Mouse (Mus musculus) gastrocnemius, adult 18-20 months (tissue): ENCODE measurements around the gene Krtap19-2. TPM values are rescaled to one million over a fixed set of nuclear protein-coding genes. Genes with fewer than 3 reads are reported as not detected.

ENCODE experiments used
- DNase-seq: peaks from one replicate; pipeline ENCODE4 v3.0.0; 2021; ENCODE audit warnings: low spot score
- long read RNA-seq, 2 experiments: library from polyadenylated mRNA; stranded (forward); transcript quantifications; one replicate each; pipeline ENCODE4 v2.0.0; 2021
- total RNA-seq, 2 experiments: library from RNA; stranded (reverse); gene quantifications; 2 replicates each; pipeline ENCODE4 v1.2.3; 2021

Krtap19-2 gene
- not detected for total RNA-seq
- long read RNA-seq, experiment 1, result 0 reads
- long read RNA-seq, experiment 2, result 0 reads

- no peak for DNase-seq
Measured at GRCm38 (mm10) chr16:88874169-88874568, at the start of gene Krtap19-2. Krtap19-2 (minus strand) TSS chr16:88874269.

GRCm38 (mm10) chr16:88896357-88896756 is 22.3 kb upstream of the Krtap19-2 start, which contains the start of gene Krtap19-5:
Krtap19-5 (minus strand) TSS chr16:88896457.
- no peak for DNase-seq

- no peak for DNase-seq
Measured at GRCm38 (mm10) chr16:88886870-88887269, 12.8 kb upstream of the Krtap19-2 start.

DNA sequence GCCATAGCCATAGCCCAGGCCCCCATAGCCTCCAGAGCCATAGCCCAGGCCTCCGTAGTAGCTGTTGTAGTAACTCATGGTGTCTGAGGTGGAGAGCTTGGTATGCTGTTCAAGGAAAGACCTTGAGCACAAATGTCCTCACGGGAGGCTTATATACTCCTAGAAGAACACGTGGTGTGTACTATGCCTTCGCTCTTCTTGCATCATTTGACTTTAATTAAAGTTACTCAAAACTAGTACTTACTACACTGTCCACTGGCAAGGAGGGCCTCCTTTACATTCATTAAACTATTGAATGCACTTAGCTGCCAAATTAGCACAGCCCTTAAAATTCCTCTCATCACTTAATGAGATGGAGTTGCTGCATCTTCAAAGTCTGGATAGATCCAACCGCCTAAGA is 10.9 kb upstream of the Krtap19-2 start, which contains the start of gene Krtap19-4:
Gene Krtap19-4 (minus strand): TSS at position 101 of the 400 bp plus-strand sequence.
- no peak for DNase-seq

DNA sequence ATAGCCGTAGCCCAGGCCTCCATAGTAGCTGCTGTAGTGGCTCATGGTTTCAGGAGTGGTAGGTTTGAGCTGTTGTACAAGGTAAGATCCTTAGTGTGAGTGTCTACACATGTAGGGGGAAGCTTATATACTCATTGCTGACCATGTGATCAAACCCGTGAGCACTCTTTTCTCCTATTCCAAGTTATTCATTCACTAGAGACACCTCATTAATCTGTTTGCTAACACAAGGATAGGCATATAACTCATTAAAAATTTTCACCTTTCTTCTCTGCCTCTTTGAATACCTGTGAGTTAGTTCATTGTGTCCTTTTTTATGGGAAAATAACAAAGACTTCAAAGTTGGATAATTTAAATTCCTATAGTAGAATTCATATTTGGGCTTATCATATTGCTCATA is 3.9 kb upstream of the Krtap19-2 start, which contains the start of gene Krtap19-3:
Gene Krtap19-3 (minus strand): TSS at position 101 of the 400 bp plus-strand sequence.
- DNase-seq, result no peak

- no peak for DNase-seq
Measured at GRCm38 (mm10) chr16:88869311-88869710, 4.8 kb downstream of the Krtap19-2 start, which contains the start of gene Krtap19-1. Krtap19-1 (minus strand) TSS chr16:88869411.

DNA sequence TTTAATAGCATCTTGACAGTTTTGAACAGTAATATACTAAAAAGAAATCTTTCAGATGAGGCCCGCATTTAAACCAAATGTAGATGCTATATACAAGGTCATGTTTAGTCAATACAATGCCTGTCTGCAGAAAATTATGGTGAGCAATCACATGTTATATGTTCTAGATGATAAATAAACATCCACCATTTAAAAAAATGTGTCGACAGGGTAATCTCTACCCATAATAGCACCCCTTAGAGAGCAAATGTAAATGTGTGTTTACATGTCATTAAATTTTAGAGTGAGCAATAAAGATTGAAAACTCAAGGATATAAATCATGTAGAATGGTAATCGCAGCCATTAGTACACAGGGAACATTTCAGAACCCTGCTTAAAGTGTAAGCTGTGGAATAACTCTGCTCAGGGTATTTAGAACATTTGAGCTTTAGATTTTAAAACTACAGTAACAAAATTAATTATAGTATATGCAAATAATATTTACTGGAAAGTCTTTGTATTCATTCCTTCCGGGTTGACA is 9.1 kb downstream of the Krtap19-2 start:
- DNase-seq, result no peak

GRCm38 (mm10) chr16:88851450-88851849 is 22.6 kb downstream of the Krtap19-2 start:
- DNase-seq, result peak; percentile 9

DNA sequence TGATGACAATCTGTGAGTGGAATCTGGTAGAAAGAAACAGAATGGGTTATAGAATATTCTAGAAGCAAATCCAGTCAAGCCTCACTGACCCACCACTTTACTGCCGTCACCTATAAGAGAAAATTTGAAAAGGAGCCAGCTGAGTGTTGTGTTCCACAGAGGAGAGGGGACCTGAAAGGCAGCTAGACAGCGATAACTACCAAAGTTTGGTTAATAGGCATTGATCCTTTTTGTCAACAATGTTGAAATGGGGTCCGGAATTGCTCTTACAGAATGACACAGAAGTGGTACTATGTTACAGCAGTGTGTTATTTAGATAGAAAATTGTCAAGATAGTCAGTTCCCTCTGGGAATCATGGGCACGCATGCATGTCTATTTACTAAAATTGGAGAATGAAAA is 25.5 kb downstream of the Krtap19-2 start:
- DNase-seq, result no peak

DNA sequence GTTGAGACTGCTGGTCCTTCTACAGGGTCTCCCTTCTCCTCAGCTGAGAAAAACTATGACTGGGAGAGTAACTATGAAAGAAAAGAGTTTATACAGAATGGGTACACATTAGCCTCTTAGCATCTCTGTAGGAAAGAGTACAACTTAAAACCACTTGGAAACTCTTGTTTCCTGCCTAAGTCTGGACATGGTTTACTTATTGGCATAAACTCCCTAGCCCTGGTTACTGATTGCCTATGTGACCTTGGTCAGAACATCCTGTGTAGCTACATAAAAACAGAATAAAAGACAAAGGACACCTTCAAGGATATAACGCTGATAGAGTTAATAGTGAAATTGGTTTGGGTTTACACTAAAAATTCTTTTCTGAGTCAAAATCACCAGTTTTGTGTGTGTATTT is 26.7 kb downstream of the Krtap19-2 start:
- DNase-seq, result no peak

DNA sequence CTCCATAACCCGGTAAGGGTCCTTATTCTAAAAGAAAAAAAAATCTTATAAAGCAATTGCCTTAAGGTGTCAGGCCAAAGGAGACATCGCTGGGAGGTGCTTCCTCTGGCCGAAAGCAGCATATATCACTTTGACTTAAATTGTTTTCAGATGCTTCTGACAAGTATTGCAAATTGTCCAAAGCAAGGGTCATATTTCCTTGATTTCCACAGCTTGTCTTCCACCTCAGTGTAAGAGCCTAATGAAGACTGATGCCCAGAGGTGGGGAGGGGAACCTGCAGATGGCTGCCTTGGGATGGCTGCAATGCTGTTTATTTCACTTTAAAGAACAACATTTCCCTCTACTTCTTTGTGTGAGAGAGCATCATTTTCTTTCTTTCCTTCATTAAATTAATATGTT is 47.1 kb downstream of the Krtap19-2 start:
- no peak for DNase-seq

- DNase-seq, result no peak
Measured at GRCm38 (mm10) chr16:88826095-88826652, 47.9 kb downstream of the Krtap19-2 start, which contains the start of gene Krtap14. Krtap14 (minus strand) TSS chr16:88826145.

GRCm38 (mm10) chr16:88823736-88824135 is 50.3 kb downstream of the Krtap19-2 start:
- no peak for DNase-seq

Other genes with a start within 250 kb of the Krtap19-2 start
- not detected for gene 2310079G19Rik, start 246.6 kb downstream of the Krtap19-2 start, total RNA-seq
- not detected for gene Krtap26-1, start 226.5 kb downstream of the Krtap19-2 start, total RNA-seq
- not detected for gene Krtap27-1, start 202.6 kb downstream of the Krtap19-2 start, total RNA-seq
- not detected for gene 2310061N02Rik, start 166.3 kb downstream of the Krtap19-2 start, total RNA-seq
- gene Krtap13-1, start 145.4 kb downstream of the Krtap19-2 start, total RNA-seq, result not detected
- gene Krtap13, start 122.6 kb downstream of the Krtap19-2 start, total RNA-seq, result not detected
- not detected for gene 2310034C09Rik, start 115.4 kb downstream of the Krtap19-2 start, total RNA-seq
- not detected for gene 2310057N15Rik, start 100.1 kb downstream of the Krtap19-2 start, total RNA-seq
- gene Gm5965, start 96.4 kb downstream of the Krtap19-2 start, total RNA-seq, result not detected
- gene Gm20741, start 62.0 kb downstream of the Krtap19-2 start, total RNA-seq, result not detected
- under 1 TPM in 1 of 2 experiments, not detected in 1; 0.66 TPM for gene Krtap15, start 54.1 kb downstream of the Krtap19-2 start, total RNA-seq
- not detected for gene Krtap14, start 48.1 kb downstream of the Krtap19-2 start, total RNA-seq
- gene Krtap19-1, start 4.9 kb downstream of the Krtap19-2 start, total RNA-seq, result not detected
- not detected for gene Krtap19-3, start 3.8 kb upstream of the Krtap19-2 start, total RNA-seq
- gene Krtap19-4, start 10.8 kb upstream of the Krtap19-2 start, total RNA-seq, result not detected
- under 1 TPM in 1 of 2 experiments, not detected in 1; 0.53 TPM for gene Krtap19-5, start 22.2 kb upstream of the Krtap19-2 start, total RNA-seq
- not detected for gene Krtap19-9b, start 58.0 kb upstream of the Krtap19-2 start, total RNA-seq
- gene Krtap16-3, start 88.6 kb upstream of the Krtap19-2 start, total RNA-seq, result not detected
- not detected for gene Krtap22-2, start 136.5 kb upstream of the Krtap19-2 start, total RNA-seq
- not detected for gene Gm10229, start 141.0 kb upstream of the Krtap19-2 start, total RNA-seq
- not detected for gene Krtap6-1, start 157.4 kb upstream of the Krtap19-2 start, total RNA-seq
- not detected for gene Gm10228, start 167.2 kb upstream of the Krtap19-2 start, total RNA-seq
- not detected for gene Krtap6-5, start 173.6 kb upstream of the Krtap19-2 start, total RNA-seq
- not detected for gene 1110025L11Rik, start 189.7 kb upstream of the Krtap19-2 start, total RNA-seq
- not detected for gene Krtap6-3, start 209.7 kb upstream of the Krtap19-2 start, total RNA-seq